Mouse (Mus musculus) stomach, postnatal 0 days (tissue): Measurements from ENCODE around the gene Dclk2.

Source experiments
- CTCF ChIP-seq: IDR thresholded peaks from 2 replicates; pipeline ENCODE4 v1.5.1; 2016; ENCODE audit warnings: antibody characterized with exemption, low read depth, mild to moderate bottlenecking, moderate library complexity
- EP300 ChIP-seq: optimal IDR thresholded peaks from 2 replicates; pipeline ENCODE3; 2016; ENCODE audit warnings: antibody characterized with exemption

GRCm38 (mm10) chr3:86762456-86762855 lies 158.2 kb downstream of the Dclk2 start:
- TF ChIP-seq CTCF (no peak), EP300 (no peak)
